Mouse (Mus musculus) lung, postnatal 4 days (tissue): ENCODE measurements at regions not wholly inside any gene's neighbourhood (a gene's known extent, or its start where the extent isn't known, plus 50 kb on each side); places are given as distances from the start of the nearest gene placed in this dataset.

Experiments
- DNase-seq, 2 experiments: peaks; one replicate each; pipeline ENCODE4 v3.0.0; 2021

GRCm38 (mm10) chr15:9898211-9898610 is 149.5 kb upstream of the Spef2 start:
- DNase-seq: no peak

GRCm38 (mm10) chr15:9893146-9893545 is 144.5 kb upstream of the Spef2 start:
- no peak for DNase-seq

- DNase-seq: no peak
These were observed 143.5 kb upstream of the Spef2 start for GRCm38 (mm10) chr15:9892208-9892607.

DNA sequence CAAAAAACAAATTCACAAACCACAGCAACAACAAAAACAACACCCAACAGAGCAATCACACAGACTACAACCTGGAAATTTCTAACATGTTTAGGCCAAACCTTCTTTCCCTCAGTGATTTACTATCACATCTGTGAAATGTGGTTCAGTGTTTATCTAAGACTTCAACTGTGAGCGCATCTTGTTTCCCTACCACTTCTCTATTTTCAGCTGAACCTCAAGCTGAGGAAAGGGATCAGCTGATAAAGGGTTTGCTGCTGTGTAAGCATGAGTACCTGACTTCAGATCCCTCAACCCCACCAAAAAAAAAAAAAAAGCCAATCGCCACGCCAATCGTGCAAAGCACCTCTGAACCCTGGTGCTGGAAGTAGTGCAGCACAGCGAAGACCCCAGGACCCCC is 142.8 kb upstream of the Spef2 start:
- DNase-seq: no peak

- DNase-seq: no peak
These were observed 127.1 kb upstream of the Spef2 start for GRCm38 (mm10) chr15:9875776-9876175.

GRCm38 (mm10) chr15:9870126-9870525 is 121.5 kb upstream of the Spef2 start:
- no peak for DNase-seq

- DNase-seq: peak in 1 of 2 experiments; percentile 5
These were observed 116.1 kb upstream of the Spef2 start for GRCm38 (mm10) chr15:9864778-9865177.

DNA sequence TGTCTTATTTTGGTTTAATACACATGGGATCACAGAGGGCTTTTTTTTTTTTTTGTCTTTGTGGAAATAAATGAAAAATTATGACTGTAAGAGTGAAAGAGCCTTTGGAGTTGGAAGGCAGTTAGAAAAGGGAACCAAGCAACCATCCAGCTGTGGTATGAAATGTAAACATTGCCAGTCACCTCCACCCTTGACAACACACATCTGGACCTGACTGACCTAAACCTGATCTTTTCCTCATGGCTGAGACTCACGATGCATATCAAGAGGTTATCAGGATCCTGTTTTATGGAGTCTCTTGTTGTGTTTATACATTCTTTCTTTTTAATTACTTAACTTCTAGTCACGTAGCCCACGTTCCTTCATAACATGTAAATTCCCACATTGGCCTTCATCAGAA is 113.2 kb upstream of the Spef2 start:
- no peak for DNase-seq

DNA sequence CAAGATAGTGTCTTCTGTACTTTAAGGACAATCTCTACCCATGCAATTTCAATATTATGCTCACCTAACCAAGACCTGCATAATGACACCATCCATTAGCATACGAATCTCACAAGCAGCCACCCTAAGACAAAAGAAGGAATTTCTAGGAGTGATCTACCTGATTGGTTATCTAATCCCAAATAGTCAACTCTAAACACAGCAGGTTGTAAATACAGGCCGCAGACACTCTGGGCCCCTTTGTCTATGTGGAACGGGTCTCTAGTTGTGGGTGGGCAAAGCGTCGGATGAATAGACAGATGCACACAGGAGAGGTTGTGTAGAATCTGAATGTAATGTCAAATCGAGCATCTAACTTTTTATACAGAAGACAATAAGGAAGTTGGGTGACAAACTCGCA is 91.0 kb upstream of the Spef2 start:
- DNase-seq: no peak

GRCm38 (mm10) chr15:9835096-9835495 is 86.4 kb upstream of the Spef2 start:
- DNase-seq: no peak

GRCm38 (mm10) chr15:9804469-9804868 is 55.8 kb upstream of the Spef2 start:
- DNase-seq: no peak
